Mouse (Mus musculus) lung, embryonic 16.5 days (tissue): ENCODE measurements around the gene H2-Q10. TPM values are rescaled to one million over a fixed set of nuclear protein-coding genes. Genes with fewer than 3 reads are reported as not detected.
"Not testable (repeated sequence)": the region's sequence is repeated elsewhere in the genome, so short reads cannot be mapped to it uniquely, and the experiment has no call there.

Experiments used
- ATAC-seq: fragments of 200-750 bp; cut with Nextera tagmentation; 2 replicates; pipeline ENCODE4 v1.8.0; 2017; ENCODE audit warnings: low read depth, mild to moderate bottlenecking, moderate library complexity
- H3K27ac ChIP-seq: fragments of 300-500 bp; sonication (generic); 2 replicates; pipeline ENCODE4 v1.5.1; 2014; ENCODE audit warnings: mild to moderate bottlenecking, control low read depth, low read length
- H3K27me3 ChIP-seq: fragments of 300-500 bp; sonication (generic); 2 replicates; pipeline ENCODE4 v1.6.1; 2014; ENCODE audit warnings: low read depth, low read length, mixed read lengths; ENCODE audit not compliant: control insufficient read depth, insufficient read depth
- H3K36me3 ChIP-seq: fragments of 300-500 bp; sonication (generic); 2 replicates; pipeline ENCODE4 v1.6.1; 2014; ENCODE audit warnings: low read length; ENCODE audit not compliant: control insufficient read depth, insufficient read depth
- H3K4me1 ChIP-seq: fragments of 300-500 bp; sonication (generic); replicated peaks from 2 replicates; pipeline ENCODE4 v1.6.1; 2014; ENCODE audit warnings: low read length, mixed read lengths; ENCODE audit not compliant: control insufficient read depth, insufficient read depth
- H3K4me2 ChIP-seq: fragments of 300-500 bp; sonication (generic); 2 replicates; pipeline ENCODE4 v1.6.1; 2014; ENCODE audit warnings: low read depth, low read length, control low read depth
- H3K4me3 ChIP-seq: fragments of 300-500 bp; sonication (generic); 2 replicates; pipeline ENCODE4 v1.5.1; 2014; ENCODE audit warnings: mild to moderate bottlenecking, low read length, control low read depth
- H3K9ac ChIP-seq: fragments of 300-500 bp; sonication (generic); 2 replicates; pipeline ENCODE4 v1.6.1; 2014; ENCODE audit warnings: low read length, control low read depth
- H3K9me3 ChIP-seq: fragments of 300-500 bp; sonication (generic); 2 replicates; pipeline ENCODE4 v1.6.1; 2016; ENCODE audit warnings: low read length; ENCODE audit not compliant: control insufficient read depth
- WGBS: fragments of 180-500 bp; shearing (Covaris S2); extraction: QIAGEN DNeasy Blood & Tissue Kit; methylation state at CpG from one replicate; pipeline ENCODE4 v1.1.7; 2014; 5-methylcytosine and 5-hydroxymethylcytosine counted together
- polyA plus RNA-seq: library from polyadenylated mRNA; unstranded; fragments of >200 nt; fragmentation: Nextera tagmentation; extraction: Ambion mirVana; gene quantifications from 2 replicates; pipeline ENCODE4 v1.2.1, GENCODE M21; 2015

Gene H2-Q10
- polyA plus RNA-seq, 1 experiment from 2014 or later = 1.3 TPM

GRCm38 (mm10) chr17:35439925-35440645 lies 29.8 kb upstream of the H2-Q10 start:
- not testable (repeated sequence) for ATAC-seq, H3K4me1 ChIP-seq, H3K9me3 ChIP-seq, H3K27me3 ChIP-seq, H3K27ac ChIP-seq, H3K9ac ChIP-seq, H3K36me3 ChIP-seq, H3K4me2 ChIP-seq, H3K4me3 ChIP-seq
- 43% methylated on average over 25 of the region's 27 CpGs for WGBS

GRCm38 (mm10) chr17:35442376-35442775 lies 27.5 kb upstream of the H2-Q10 start:
- H3K4me1 ChIP-seq, H3K27me3 ChIP-seq, H3K36me3 ChIP-seq, H3K4me3 ChIP-seq, ATAC-seq, H3K9me3 ChIP-seq, H3K27ac ChIP-seq, H3K4me2 ChIP-seq, H3K9ac ChIP-seq: not testable (repeated sequence)
- WGBS = 92% methylated on average over 2 of the region's 2 CpGs

GRCm38 (mm10) chr17:35444510-35444909 lies 25.4 kb upstream of the H2-Q10 start:
- H3K36me3 ChIP-seq, H3K9ac ChIP-seq, H3K4me2 ChIP-seq, H3K27ac ChIP-seq, H3K4me1 ChIP-seq, ATAC-seq, H3K27me3 ChIP-seq, H3K4me3 ChIP-seq, H3K9me3 ChIP-seq: not testable (repeated sequence)
- 85% methylated on average over 2 of the region's 2 CpGs for WGBS

- H3K9me3 ChIP-seq, H3K9ac ChIP-seq, ATAC-seq, H3K4me3 ChIP-seq, H3K4me2 ChIP-seq, H3K27ac ChIP-seq, H3K27me3 ChIP-seq, H3K36me3 ChIP-seq, H3K4me1 ChIP-seq: not testable (repeated sequence)
- WGBS = no CpG with 5 or more reads among the region's 1 CpGs
Measured at GRCm38 (mm10) chr17:35458247-35458646, 11.6 kb upstream of the H2-Q10 start.

- H3K9ac ChIP-seq, H3K27me3 ChIP-seq, ATAC-seq: not testable (repeated sequence)
Measured at GRCm38 (mm10) chr17:35460513-35461341, 9.2 kb upstream of the H2-Q10 start.

GRCm38 (mm10) chr17:35465651-35466050 lies 4.2 kb upstream of the H2-Q10 start:
- H3K4me3 ChIP-seq, ATAC-seq, H3K9ac ChIP-seq, H3K4me2 ChIP-seq, H3K4me1 ChIP-seq, H3K9me3 ChIP-seq, H3K27ac ChIP-seq, H3K36me3 ChIP-seq: not testable (repeated sequence)
- WGBS = 4% methylated on average over 8 of the region's 8 CpGs
- peaks cover 14% of the 10 kb centered on the region for H3K27me3 ChIP-seq

More at GRCm38 (mm10) chr17:35460513-35461341, 9.2 kb upstream of the H2-Q10 start:
- not testable (repeated sequence) for H3K4me1 ChIP-seq, H3K9me3 ChIP-seq, H3K4me3 ChIP-seq, H3K36me3 ChIP-seq, H3K4me2 ChIP-seq, H3K27ac ChIP-seq
- WGBS = 46% methylated on average over 3 of the region's 9 CpGs

- H3K27ac ChIP-seq, H3K9ac ChIP-seq, H3K36me3 ChIP-seq, H3K4me3 ChIP-seq, H3K4me2 ChIP-seq, ATAC-seq, H3K9me3 ChIP-seq: not testable (repeated sequence)
- peaks cover 17% of the 10 kb centered on the region for H3K27me3 ChIP-seq
- H3K4me1 ChIP-seq = peaks cover 11% of the 10 kb centered on the region; the same call in 1 of the 2 replicates
- 33% methylated on average over 3 of the region's 3 CpGs for WGBS
Measured at GRCm38 (mm10) chr17:35468936-35469335, 953 bp upstream of the H2-Q10 start.

GRCm38 (mm10) chr17:35484066-35484465 lies 14.2 kb downstream of the H2-Q10 start:
- Histone ChIP-seq H3K36me3 (no peaks in the 10 kb centered on the region), H3K27me3 (no peaks in the 10 kb centered on the region), H3K27ac (no peak overlapping the region), H3K4me2 (no peak overlapping the region), H3K4me1 (no peaks in the 10 kb centered on the region), H3K4me3 (no peak overlapping the region), H3K9me3 (no peaks in the 10 kb centered on the region), H3K9ac (no peak overlapping the region)
- WGBS = under 1% methylated on average over 9 of the region's 9 CpGs
- ATAC-seq = no peak; the same call in 1 of the 2 replicates

GRCm38 (mm10) chr17:35485702-35486101 lies 15.8 kb downstream of the H2-Q10 start:
- no peaks in the 10 kb centered on the region for H3K27me3 ChIP-seq
- no peak overlapping the region for H3K9ac ChIP-seq
- no peaks in the 10 kb centered on the region for H3K4me1 ChIP-seq
- no peak overlapping the region for H3K4me2 ChIP-seq
- H3K9me3 ChIP-seq = no peaks in the 10 kb centered on the region
- no peak for ATAC-seq
- 13% methylated on average over 4 of the region's 4 CpGs for WGBS
- no peak overlapping the region for H3K27ac ChIP-seq
- no peaks in the 10 kb centered on the region for H3K36me3 ChIP-seq
- no peak overlapping the region for H3K4me3 ChIP-seq
